Mouse (Mus musculus): ENCODE results near the gene Rec114. TPM values are rescaled to one million over a fixed set of nuclear protein-coding genes. Genes with fewer than 3 reads are reported as not detected.

Gene Rec114
- polyA plus RNA-seq, 1 experiment from 2014 or later: 2.1 TPM

GRCm38 (mm10) chr9:58681411-58681810, 62.4 kb downstream of the Rec114 start:
- no peaks in the 10 kb centered on the region for H3K9me3 ChIP-seq (ENCODE audit: control insufficient read depth, low read length)
- H3K27ac ChIP-seq (ENCODE audit: low read depth, low read length): no peak overlapping the region
- ATAC-seq (ENCODE audit: low FRiP score, low TSS enrichment): no peak
- no peaks in the 10 kb centered on the region for H3K4me1 ChIP-seq (ENCODE audit: control insufficient read depth, insufficient read depth, low read length)
- no peak overlapping the region for H3K4me2 ChIP-seq (replicated peaks; ENCODE audit: low read depth, low read length)
- 74% methylated on average over 2 of the region's 2 CpGs for WGBS
- H3K36me3 ChIP-seq (ENCODE audit: control insufficient read depth, insufficient read depth, low read length): no peaks in the 10 kb centered on the region
- no peak overlapping the region for H3K9ac ChIP-seq (ENCODE audit: low read depth, low read length)
- no peak overlapping the region for H3K4me3 ChIP-seq (ENCODE audit: low read length)
- no peaks in the 10 kb centered on the region for H3K27me3 ChIP-seq (ENCODE audit: control insufficient read depth, insufficient read depth, low read length)

DNA sequence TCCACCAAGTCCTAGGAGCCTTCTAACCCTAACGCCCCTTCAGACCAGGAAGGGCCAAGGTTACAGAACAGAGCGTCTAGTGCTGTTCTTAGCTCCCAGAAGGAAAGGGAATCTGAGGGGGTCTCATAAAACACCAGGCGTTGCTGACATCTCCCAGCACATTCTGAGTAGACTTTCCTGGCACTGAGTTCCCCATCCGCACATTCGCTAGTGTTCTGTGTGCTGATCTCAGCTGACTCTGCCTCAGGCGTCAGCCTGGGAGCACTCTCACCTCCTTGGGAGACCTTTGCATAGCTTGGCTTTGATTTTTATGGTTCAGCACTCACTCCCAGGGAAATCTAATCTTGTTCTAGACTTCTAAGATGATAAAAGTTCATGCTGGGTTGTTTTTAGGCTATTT, 68.4 kb downstream of the Rec114 start:
- no peak overlapping the region for H3K4me2 ChIP-seq (replicated peaks; ENCODE audit: low read depth, low read length)
- no peaks in the 10 kb centered on the region for H3K4me1 ChIP-seq (ENCODE audit: control insufficient read depth, insufficient read depth, low read length)
- H3K27me3 ChIP-seq (ENCODE audit: control insufficient read depth, insufficient read depth, low read length): no peaks in the 10 kb centered on the region
- no peaks in the 10 kb centered on the region for H3K36me3 ChIP-seq (ENCODE audit: control insufficient read depth, insufficient read depth, low read length)
- no peak overlapping the region for H3K4me3 ChIP-seq (ENCODE audit: low read length)
- WGBS: 23% methylated on average over 6 of the region's 6 CpGs
- no peak for ATAC-seq (ENCODE audit: low FRiP score, low TSS enrichment)
- no peak overlapping the region for H3K9ac ChIP-seq (ENCODE audit: low read depth, low read length)
- no peak overlapping the region for H3K27ac ChIP-seq (ENCODE audit: low read depth, low read length)
- no peaks in the 10 kb centered on the region for H3K9me3 ChIP-seq (ENCODE audit: control insufficient read depth, low read length)

DNA sequence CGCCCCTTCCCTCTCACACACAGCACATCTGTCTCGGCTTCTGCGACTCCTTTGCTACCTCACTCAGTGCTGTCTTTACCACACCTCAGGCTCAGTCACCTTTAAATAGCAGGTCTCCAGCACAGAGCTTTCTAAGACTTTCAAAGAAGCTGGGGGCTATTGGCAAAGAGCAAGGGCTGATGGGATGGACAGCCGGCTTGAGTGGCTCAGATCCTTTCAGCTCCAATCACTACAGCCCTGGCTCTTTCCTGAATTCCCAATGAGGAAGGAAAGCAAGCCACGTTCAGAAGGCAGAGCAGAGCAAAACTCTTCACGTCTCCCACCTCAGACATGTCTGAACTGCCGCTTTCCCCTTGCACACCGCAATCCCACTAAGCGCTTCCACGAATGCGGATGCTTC, 69.0 kb downstream of the Rec114 start:
- WGBS: 74% methylated on average over 11 of the region's 11 CpGs
- Histone ChIP-seq H3K27ac (ENCODE audit: low read depth, low read length) (no peak overlapping the region), H3K4me3 (ENCODE audit: low read length) (no peak overlapping the region), H3K4me2 (replicated peaks; ENCODE audit: low read depth, low read length) (no peak overlapping the region), H3K4me1 (ENCODE audit: control insufficient read depth, insufficient read depth, low read length) (no peaks in the 10 kb centered on the region), H3K36me3 (ENCODE audit: control insufficient read depth, insufficient read depth, low read length) (no peaks in the 10 kb centered on the region), H3K9me3 (ENCODE audit: control insufficient read depth, low read length) (no peaks in the 10 kb centered on the region), H3K27me3 (ENCODE audit: control insufficient read depth, insufficient read depth, low read length) (no peaks in the 10 kb centered on the region), H3K9ac (ENCODE audit: low read depth, low read length) (no peak overlapping the region)
- ATAC-seq (ENCODE audit: low FRiP score, low TSS enrichment): no peak

DNA sequence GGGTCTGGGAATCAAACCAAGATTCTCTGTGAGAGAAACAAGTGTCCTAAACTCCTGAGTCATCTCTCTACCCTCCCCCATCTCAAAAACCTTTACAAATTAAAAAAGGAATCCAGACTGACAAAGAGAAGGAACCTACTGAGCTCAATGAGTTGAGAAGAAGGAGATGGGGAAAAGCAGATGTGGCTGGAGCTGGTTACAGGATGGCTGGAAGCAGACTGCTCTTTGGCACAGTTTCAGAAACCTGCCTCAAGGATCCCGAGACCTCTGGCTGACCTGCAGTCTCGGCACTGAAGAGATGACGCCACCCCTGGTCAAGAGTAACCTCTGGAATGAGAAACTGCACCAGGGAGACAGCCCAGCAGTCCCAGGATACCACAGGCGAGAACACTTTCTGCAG, 71.3 kb downstream of the Rec114 start:
- no peaks in the 10 kb centered on the region for H3K4me1 ChIP-seq (ENCODE audit: control insufficient read depth, insufficient read depth, low read length)
- no peak overlapping the region for H3K9ac ChIP-seq (ENCODE audit: low read depth, low read length)
- no peak overlapping the region for H3K27ac ChIP-seq (ENCODE audit: low read depth, low read length)
- 43% methylated on average over 4 of the region's 4 CpGs for WGBS
- H3K36me3 ChIP-seq (ENCODE audit: control insufficient read depth, insufficient read depth, low read length): no peaks in the 10 kb centered on the region
- no peak overlapping the region for H3K4me3 ChIP-seq (ENCODE audit: low read length)
- no peaks in the 10 kb centered on the region for H3K9me3 ChIP-seq (ENCODE audit: control insufficient read depth, low read length)
- no peaks in the 10 kb centered on the region for H3K27me3 ChIP-seq (ENCODE audit: control insufficient read depth, insufficient read depth, low read length)
- no peak overlapping the region for H3K4me2 ChIP-seq (replicated peaks; ENCODE audit: low read depth, low read length)
- no peak for ATAC-seq (ENCODE audit: low FRiP score, low TSS enrichment)

DNA sequence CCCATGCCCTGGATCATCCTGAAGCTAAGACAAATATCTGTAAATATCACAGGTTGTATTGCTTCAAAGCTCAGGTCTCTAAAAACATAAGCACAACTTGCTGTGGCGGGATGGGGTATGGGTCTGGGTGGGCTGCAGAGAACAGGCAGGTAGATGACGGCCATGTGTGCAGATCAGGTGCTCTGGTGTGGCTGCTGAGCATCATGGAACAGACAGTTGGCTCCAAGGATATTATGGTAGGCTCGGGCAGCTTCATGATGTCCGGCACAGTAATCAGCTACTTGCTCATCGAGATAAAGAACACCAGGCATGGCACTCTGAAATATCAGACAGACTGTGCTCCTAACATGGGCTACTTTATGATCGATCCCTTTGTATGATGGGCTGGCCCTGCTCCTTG, 73.9 kb downstream of the Rec114 start:
- Histone ChIP-seq H3K27ac (ENCODE audit: low read depth, low read length) (no peak overlapping the region), H3K27me3 (ENCODE audit: control insufficient read depth, insufficient read depth, low read length) (no peaks in the 10 kb centered on the region), H3K9ac (ENCODE audit: low read depth, low read length) (no peak overlapping the region), H3K9me3 (ENCODE audit: control insufficient read depth, low read length) (no peaks in the 10 kb centered on the region), H3K4me2 (replicated peaks; ENCODE audit: low read depth, low read length) (no peak overlapping the region), H3K36me3 (ENCODE audit: control insufficient read depth, insufficient read depth, low read length) (peaks cover 8% of the 10 kb centered on the region), H3K4me1 (ENCODE audit: control insufficient read depth, insufficient read depth, low read length) (no peaks in the 10 kb centered on the region), H3K4me3 (ENCODE audit: low read length) (no peak overlapping the region)
- no peak for ATAC-seq (ENCODE audit: low FRiP score, low TSS enrichment)
- 92% methylated on average over 6 of the region's 6 CpGs for whole genome bisulfite sequencing

DNA sequence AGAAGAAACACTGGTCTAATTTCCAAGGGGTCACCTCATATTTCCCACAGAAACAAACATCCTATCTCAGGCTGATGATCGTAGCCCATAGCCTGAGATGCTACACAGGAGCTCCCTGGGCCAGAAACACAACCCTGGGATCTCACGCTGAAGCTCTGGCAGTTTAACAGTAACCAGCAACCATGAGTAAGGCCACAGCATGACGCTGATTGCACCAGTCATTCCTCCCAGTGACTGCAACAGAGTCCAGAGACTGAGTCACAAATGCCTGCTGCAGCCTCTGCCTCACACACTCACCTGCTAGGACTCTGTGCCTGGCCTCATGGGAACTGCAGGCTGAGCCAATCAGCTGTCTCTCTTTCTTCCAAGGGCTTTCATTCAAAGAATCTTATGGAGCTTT, 74.7 kb downstream of the Rec114 start:
- no peak overlapping the region for H3K4me2 ChIP-seq (replicated peaks; ENCODE audit: low read depth, low read length)
- peaks cover 8% of the 10 kb centered on the region for H3K36me3 ChIP-seq (ENCODE audit: control insufficient read depth, insufficient read depth, low read length)
- no peaks in the 10 kb centered on the region for H3K27me3 ChIP-seq (ENCODE audit: control insufficient read depth, insufficient read depth, low read length)
- no peak overlapping the region for H3K9ac ChIP-seq (ENCODE audit: low read depth, low read length)
- no peaks in the 10 kb centered on the region for H3K4me1 ChIP-seq (ENCODE audit: control insufficient read depth, insufficient read depth, low read length)
- H3K4me3 ChIP-seq (ENCODE audit: low read length): no peak overlapping the region
- ATAC-seq (ENCODE audit: low FRiP score, low TSS enrichment): no peak
- H3K27ac ChIP-seq (ENCODE audit: low read depth, low read length): no peak overlapping the region
- 68% methylated on average over 3 of the region's 3 CpGs for WGBS
- H3K9me3 ChIP-seq (ENCODE audit: control insufficient read depth, low read length): no peaks in the 10 kb centered on the region

- Histone ChIP-seq H3K9ac (ENCODE audit: low read depth, low read length) (no peak overlapping the region), H3K4me3 (ENCODE audit: low read length) (no peak overlapping the region), H3K9me3 (ENCODE audit: control insufficient read depth, low read length) (no peaks in the 10 kb centered on the region), H3K27ac (ENCODE audit: low read depth, low read length) (no peak overlapping the region), H3K36me3 (ENCODE audit: control insufficient read depth, insufficient read depth, low read length) (peaks cover 8% of the 10 kb centered on the region), H3K27me3 (ENCODE audit: control insufficient read depth, insufficient read depth, low read length) (no peaks in the 10 kb centered on the region), H3K4me2 (replicated peaks; ENCODE audit: low read depth, low read length) (no peak overlapping the region), H3K4me1 (ENCODE audit: control insufficient read depth, insufficient read depth, low read length) (no peaks in the 10 kb centered on the region)
- no peak for ATAC-seq (ENCODE audit: low FRiP score, low TSS enrichment)
- 93% methylated on average over 3 of the region's 3 CpGs for WGBS
These were observed 75.6 kb downstream of the Rec114 start for GRCm38 (mm10) chr9:58668171-58668570.

- Histone ChIP-seq H3K4me3 (ENCODE audit: low read length) (no peak overlapping the region), H3K36me3 (ENCODE audit: control insufficient read depth, insufficient read depth, low read length) (peaks cover 11% of the 10 kb centered on the region), H3K27me3 (ENCODE audit: control insufficient read depth, insufficient read depth, low read length) (no peaks in the 10 kb centered on the region), H3K27ac (ENCODE audit: low read depth, low read length) (no peak overlapping the region), H3K4me1 (ENCODE audit: control insufficient read depth, insufficient read depth, low read length) (no peaks in the 10 kb centered on the region), H3K9me3 (ENCODE audit: control insufficient read depth, low read length) (no peaks in the 10 kb centered on the region), H3K4me2 (replicated peaks; ENCODE audit: low read depth, low read length) (no peak overlapping the region), H3K9ac (ENCODE audit: low read depth, low read length) (no peak overlapping the region)
- ATAC-seq (ENCODE audit: low FRiP score, low TSS enrichment): no peak
- 30% methylated on average over 9 of the region's 9 CpGs for WGBS
These were observed 76.5 kb downstream of the Rec114 start for GRCm38 (mm10) chr9:58667244-58667643.

DNA sequence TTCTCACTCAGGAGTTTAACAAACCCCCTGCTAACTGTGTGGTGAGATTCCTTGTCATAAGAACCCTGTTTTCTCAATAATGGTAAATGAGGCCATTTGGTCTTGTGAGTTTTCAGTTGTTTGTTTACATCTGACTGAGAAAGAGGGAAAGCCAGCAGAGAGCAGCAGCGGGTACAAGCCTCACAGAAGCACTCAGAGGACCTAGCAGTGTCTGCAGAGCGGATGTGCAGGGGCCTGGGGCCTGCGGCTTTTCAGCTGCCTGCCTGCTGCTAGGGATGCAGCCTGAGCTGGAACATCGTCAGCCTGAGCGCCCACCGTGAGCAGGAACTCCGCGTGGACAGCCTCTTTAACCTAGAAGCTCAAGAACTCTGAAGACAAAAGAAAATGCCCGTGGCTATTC, 77.6 kb downstream of the Rec114 start:
- WGBS: 54% methylated on average over 9 of the region's 9 CpGs
- no peak overlapping the region for H3K4me3 ChIP-seq (ENCODE audit: low read length)
- no peaks in the 10 kb centered on the region for H3K27me3 ChIP-seq (ENCODE audit: control insufficient read depth, insufficient read depth, low read length)
- H3K4me1 ChIP-seq (ENCODE audit: control insufficient read depth, insufficient read depth, low read length): no peaks in the 10 kb centered on the region
- no peak overlapping the region for H3K9ac ChIP-seq (ENCODE audit: low read depth, low read length)
- H3K4me2 ChIP-seq (replicated peaks; ENCODE audit: low read depth, low read length): no peak overlapping the region
- no peak for ATAC-seq (ENCODE audit: low FRiP score, low TSS enrichment)
- H3K36me3 ChIP-seq (ENCODE audit: control insufficient read depth, insufficient read depth, low read length): peaks cover 13% of the 10 kb centered on the region
- no peaks in the 10 kb centered on the region for H3K9me3 ChIP-seq (ENCODE audit: control insufficient read depth, low read length)
- H3K27ac ChIP-seq (ENCODE audit: low read depth, low read length): no peak overlapping the region

- Histone ChIP-seq H3K9ac (ENCODE audit: low read depth, low read length) (no peak overlapping the region), H3K4me1 (ENCODE audit: control insufficient read depth, insufficient read depth, low read length) (no peaks in the 10 kb centered on the region), H3K4me2 (replicated peaks; ENCODE audit: low read depth, low read length) (no peak overlapping the region), H3K4me3 (ENCODE audit: low read length) (no peak overlapping the region), H3K36me3 (ENCODE audit: control insufficient read depth, insufficient read depth, low read length) (peaks cover 13% of the 10 kb centered on the region), H3K27ac (ENCODE audit: low read depth, low read length) (no peak overlapping the region), H3K9me3 (ENCODE audit: control insufficient read depth, low read length) (no peaks in the 10 kb centered on the region), H3K27me3 (ENCODE audit: control insufficient read depth, insufficient read depth, low read length) (no peaks in the 10 kb centered on the region)
- ATAC-seq (ENCODE audit: low FRiP score, low TSS enrichment): no peak
- 90% methylated on average over 9 of the region's 9 CpGs for WGBS
These were observed 78.3 kb downstream of the Rec114 start for GRCm38 (mm10) chr9:58665492-58665891.

Measured in kidney, embryonic 14.5 days (tissue).